Mouse (Mus musculus) v-Abl transformed pro-B cells (cell line): ENCODE data around the gene Cpa1.

Experiments
- in situ Hi-C, 2 experiments: fragments of 400-800 bp; cut with MboI; formaldehyde crosslinking; loops; one replicate each; pipeline ENCODE4 v1.15.1; 2025; ENCODE audit not compliant: unreplicated experiment in 2 of 2

Cpa1 gene

GRCm38 (mm10) chr6:30638674-30639268, at the start of gene Cpa1:
Cpa1 (plus strand) TSS chr6:30639218.
- in situ Hi-C loops: no loop called here

DNA sequence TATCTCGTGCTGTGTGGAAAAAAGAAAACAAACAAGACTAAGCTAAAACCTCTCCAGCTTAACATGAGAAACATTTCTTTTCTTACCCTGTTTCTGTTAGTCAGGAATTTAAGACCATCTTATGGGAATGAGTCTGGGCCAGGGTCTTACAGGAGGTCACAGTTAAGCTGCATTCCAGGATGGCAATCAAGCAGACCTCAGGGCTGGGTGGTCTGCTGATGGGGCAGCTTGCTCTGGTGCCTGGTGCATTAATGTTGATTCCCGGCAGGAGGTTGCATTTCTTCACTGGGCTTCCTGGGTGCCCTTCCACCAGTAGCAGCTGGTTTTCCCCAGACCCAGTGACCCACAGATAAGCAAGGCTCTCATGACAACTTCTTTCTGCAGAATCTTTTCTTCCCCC, 49.2 kb upstream of the Cpa1 start:
- in situ Hi-C loops: no loop called here

- in situ Hi-C loops: no loop called here
Measured at GRCm38 (mm10) chr6:30591851-30592404, 47.1 kb upstream of the Cpa1 start.

- in situ Hi-C loops: no loop called here
Measured at GRCm38 (mm10) chr6:30592417-30592974, 46.5 kb upstream of the Cpa1 start.

DNA sequence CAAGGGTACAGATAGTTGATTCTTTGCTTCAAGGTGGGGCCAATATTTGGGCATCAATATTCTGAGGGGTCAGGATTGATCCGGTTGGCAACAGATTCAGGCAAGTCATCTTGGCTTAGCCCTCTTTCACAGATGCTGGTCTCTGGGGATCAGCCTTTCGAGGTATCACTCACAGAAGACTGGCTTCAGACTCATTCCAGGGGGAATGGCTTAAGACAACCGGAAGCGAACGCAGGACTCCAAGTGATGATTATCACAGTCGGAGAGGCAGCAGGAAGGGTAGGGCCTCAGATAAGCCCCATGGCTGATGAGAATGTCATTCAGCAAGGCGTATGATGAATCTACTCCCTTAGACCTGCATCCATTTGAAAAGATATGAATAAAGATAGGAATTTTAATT, 44.7 kb upstream of the Cpa1 start:
- in situ Hi-C loops: no loop called here

DNA sequence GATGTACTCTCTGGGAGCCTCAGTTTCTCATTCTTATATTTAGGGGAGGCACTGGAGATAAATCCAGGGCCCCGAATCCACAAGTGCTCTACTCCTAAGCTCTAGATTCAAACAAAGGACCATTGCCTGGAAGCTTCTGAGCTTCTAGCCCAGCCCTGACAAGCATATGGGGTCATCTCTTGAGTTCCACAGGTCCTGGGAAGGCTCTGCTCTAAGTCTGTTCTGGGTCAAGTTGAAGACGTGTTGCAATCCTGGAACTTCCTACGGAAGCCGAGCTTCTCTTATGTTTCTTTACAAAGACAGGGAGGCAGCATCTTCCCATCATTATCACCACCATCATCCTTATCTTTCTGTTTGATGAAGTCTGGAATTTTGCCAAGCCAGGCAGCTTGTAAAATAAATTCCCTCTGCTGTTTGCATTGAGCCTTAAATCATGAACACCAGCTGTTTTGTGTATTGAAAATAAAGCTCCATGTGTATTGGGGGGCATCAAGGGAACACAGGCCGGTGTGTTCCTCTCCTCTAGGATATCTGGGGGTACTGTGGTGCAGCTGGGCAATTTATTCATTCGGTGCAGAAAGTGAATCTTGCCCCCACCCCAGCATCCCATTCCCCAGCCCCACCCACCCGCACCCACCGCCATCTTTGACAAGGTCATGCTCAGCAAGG, 42.7 kb upstream of the Cpa1 start:
- in situ Hi-C loops: no loop called here

- in situ Hi-C loops: no loop called here
Measured at GRCm38 (mm10) chr6:30600033-30600432, 39.0 kb upstream of the Cpa1 start.

DNA sequence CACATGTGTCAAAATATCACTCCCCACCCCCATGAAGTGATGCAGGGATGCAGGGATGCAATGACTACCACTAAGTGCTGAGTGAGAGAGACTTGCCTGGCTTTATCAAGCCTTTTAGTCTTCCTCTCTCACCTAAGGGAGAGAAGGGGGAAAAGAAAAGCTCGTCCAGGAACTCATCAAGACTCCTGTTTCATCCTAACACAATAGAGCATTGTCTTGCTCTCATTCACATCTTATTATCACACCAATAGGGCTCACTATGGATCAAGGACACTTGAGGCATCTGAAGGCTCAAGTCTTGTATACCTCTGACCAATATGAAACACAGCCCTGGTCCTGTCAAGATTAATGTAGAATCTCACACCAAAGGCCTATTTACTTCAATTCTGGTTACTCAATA, 38.0 kb upstream of the Cpa1 start:
- in situ Hi-C loops: no loop called here

DNA sequence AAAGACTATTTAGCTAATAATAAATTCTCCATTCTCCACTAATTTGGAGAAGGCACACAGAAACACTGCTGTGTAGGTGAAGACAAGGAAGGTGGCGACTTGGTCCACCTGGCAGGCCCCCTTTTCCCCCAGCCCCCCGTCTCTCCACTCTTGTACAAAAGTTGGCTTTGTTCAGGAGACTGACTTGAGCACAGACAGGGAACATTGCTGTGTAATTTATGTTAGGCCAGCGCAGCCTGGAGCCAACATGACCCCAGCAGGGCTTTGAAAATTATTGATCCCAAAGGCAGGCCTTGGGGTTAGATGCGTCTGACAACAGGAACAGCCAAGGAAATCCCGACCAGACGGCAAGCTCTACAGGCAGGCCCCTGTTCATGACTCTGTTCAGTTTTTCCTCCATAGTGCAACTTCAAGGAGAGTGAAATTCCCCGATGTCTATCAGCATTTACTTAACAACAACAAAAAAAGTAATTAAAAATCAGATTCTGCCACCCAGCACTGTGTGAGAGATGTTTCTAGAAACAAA, 34.6 kb upstream of the Cpa1 start:
- in situ Hi-C loops: no loop called here

GRCm38 (mm10) chr6:30605111-30605510, 33.9 kb upstream of the Cpa1 start:
- in situ Hi-C loops: no loop called here

- in situ Hi-C loops: no loop called here
Measured at GRCm38 (mm10) chr6:30605672-30606071, 33.3 kb upstream of the Cpa1 start.

DNA sequence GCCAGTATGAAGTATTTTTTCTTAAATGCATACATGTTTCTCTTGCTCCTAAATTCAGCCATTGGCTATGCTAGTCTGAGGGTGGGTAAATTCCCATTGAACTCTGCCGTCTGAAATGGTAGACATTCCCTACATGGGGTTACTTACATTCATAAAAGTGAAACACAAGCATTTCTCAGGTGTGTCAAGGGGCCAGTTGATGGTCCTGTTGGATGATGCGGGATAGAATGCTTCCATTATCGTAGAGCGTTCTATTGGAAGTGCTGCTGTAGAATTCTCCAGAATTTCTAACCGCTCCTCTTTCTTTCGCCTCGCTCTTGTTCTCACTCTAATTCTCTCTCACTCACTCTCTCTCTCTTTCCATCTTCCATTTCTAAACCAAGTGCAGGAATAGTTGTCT, 28.3 kb upstream of the Cpa1 start, which contains the start of gene Cpa5:
Gene Cpa5 (plus strand): TSS at position 301 of the 400 bp plus-strand sequence.
- in situ Hi-C loops: no loop called here

GRCm38 (mm10) chr6:30611212-30611611, 27.8 kb upstream of the Cpa1 start:
- in situ Hi-C loops: no loop called here

DNA sequence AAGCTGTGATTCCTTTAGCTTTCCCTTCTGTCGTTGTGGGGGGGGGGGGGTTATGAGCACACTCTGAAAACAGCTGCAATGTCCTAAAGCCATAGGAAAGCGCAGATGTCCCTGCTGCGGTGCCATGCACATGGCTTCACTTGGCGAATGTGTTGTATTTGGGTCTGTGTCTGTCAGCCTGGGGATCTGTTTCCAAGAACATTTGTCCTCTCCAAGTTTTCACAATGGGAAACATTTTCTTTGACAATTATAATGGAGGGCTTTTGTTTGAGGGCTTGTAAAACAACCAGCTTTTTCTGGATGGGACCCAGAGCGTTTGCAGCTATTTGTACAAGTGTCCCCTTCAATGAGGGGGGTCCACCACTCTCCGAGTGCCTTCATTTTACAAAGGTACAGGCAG, 24.8 kb upstream of the Cpa1 start:
- in situ Hi-C loops: no loop called here

GRCm38 (mm10) chr6:30615741-30616140, 23.3 kb upstream of the Cpa1 start:
- in situ Hi-C loops: no loop called here

DNA sequence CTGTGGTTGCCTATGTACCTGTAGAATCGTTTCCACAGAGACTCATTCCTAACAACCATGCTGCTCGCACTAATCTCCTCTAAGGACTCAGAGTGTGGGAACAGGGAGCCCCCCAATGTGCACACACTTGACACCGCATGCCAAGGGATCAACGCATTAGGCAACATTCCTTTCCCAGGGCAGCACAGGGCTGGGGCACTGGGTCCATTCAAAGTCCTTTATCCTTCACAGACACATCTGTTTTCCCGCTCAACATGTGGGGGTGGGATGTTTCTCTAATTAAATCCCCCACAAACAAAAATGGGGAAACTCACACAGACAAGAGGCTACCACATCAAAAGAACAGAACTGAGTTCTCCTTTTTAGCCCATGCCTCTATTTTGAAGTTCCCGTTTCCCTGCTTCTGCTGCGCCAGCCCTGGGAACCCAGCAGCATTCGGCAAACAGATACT, 22.5 kb upstream of the Cpa1 start:
- in situ Hi-C loops: no loop called here

- in situ Hi-C loops: no loop called here
Measured at GRCm38 (mm10) chr6:30617020-30617958, 21.7 kb upstream of the Cpa1 start.

DNA sequence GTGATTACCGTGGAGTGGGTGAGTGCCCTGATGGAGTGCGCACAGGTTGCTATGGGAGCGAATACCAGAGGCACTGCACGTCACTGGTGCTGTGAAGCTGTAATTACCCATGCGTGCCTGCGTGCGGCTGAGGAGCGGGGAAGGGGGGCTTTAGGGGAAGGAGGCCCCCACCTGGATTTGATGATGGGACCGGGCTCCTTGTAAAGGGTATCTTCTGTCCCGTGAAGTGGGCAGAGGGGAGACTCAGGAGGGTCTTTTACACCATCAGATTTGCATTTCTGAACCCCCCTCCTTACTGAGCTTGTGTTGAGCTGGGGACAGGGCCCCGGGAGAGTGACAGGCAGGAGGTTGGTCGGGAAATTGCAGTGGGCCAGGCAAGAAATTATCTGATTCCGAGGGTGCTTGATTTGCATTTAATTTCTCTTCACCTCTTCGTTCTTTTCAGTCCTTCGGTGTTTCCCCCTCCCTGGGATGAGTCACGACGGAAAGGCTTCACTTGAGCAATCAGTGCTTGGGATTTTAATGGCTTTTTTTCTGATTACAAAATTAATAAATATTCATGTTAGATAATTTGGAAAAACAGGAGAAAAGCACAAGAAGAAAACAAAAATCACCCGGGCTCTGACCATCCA, 20.9 kb upstream of the Cpa1 start:
- in situ Hi-C loops: no loop called here

DNA sequence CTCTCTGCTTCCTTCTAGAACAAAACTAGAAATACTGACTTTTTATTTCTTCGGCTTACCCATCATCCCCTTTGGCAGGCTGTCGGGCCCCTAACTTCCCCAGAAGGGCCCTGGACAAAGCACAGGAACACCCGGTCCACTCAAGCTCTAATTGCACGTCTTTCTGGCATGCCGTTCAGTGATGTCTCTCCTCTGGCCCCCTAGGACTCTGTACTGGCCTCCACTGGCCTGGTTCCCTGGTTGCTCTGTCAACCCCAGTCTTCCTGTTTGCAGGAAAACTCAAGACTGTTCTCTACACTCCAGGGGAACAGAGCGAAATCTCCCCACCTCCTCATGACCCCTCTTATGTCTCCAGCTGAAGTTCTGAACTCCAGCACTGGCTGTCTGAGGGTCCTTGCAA, 20.3 kb upstream of the Cpa1 start:
- in situ Hi-C loops: no loop called here

DNA sequence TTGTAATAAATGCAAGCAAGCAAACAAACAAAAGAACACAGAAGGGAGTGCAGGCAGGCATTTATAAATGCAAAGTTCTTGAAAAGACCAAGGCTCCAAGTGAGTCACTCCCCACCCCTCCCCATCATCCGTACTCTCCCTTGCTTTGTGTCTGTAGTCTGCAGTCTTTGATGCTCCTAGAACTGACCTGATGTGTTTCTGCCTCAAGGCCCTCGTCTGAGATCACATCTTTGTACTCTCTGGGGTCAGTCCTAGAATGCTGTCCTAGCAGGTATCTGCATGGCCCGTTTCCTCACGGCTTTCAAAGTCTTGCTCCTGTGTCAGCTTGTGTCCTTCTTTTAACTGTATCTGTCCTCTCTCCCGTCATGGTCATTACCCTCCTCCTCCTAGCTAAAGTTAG, 19.4 kb upstream of the Cpa1 start:
- in situ Hi-C loops: no loop called here
